Mouse (Mus musculus): ENCODE measurements around the gene Xlr5c.
"Not testable (repeated sequence)": the region's sequence is repeated elsewhere in the genome, so short reads cannot be mapped to it uniquely, and the experiment has no call there.

GRCm38 (mm10) chrX:73295745-73296144 is 3.0 kb upstream of the Xlr5c start:
- not testable (repeated sequence) for TF ChIP-seq CTCF, EP300 (IDR thresholded peaks at IDR 0.05; ENCODE audit: low read depth)
